Mouse (Mus musculus): ENCODE results near the gene Astn2.

GRCm38 (mm10) chr4:66170787-66171186 lies 233.6 kb downstream of the Astn2 start:
- TF ChIP-seq CTCF (IDR thresholded peaks at IDR 0.05; ENCODE audit: insufficient read depth, low read depth, low read length) = no peak
- no peak for TF ChIP-seq POLR2A (IDR thresholded peaks at IDR 0.05; ENCODE audit: insufficient read depth, low read depth, low read length)
